Mouse (Mus musculus): ENCODE measurements around the gene Ngfr. TPM values are rescaled to one million over a fixed set of nuclear protein-coding genes. Genes with fewer than 3 reads are reported as not detected.
A peak's percentile ranks its signal among the peaks of the same experiment; 100 is the strongest.

Gene Ngfr
- polyA plus RNA-seq, 1 experiment from 2014 or later = 17.2 TPM

- Histone ChIP-seq H3K9me3 (no peaks in the 10 kb centered on the region), H3K4me3 (replicated peaks) (no peak overlapping the region), H3K9ac (replicated peaks) (no peak overlapping the region), H3K27ac (no peak overlapping the region), H3K36me3 (no peaks in the 10 kb centered on the region), H3K4me1 (replicated peaks) (no peaks in the 10 kb centered on the region), H3K4me2 (replicated peaks) (no peak overlapping the region), H3K27me3 (0 out of 2 replicates have a peak, but pooled peaks cover under 1% of the 10 kb centered on the region)
- WGBS = 83% methylated on average over 3 of the region's 3 CpGs
- no peak for ATAC-seq
Measured at GRCm38 (mm10) chr11:95528231-95528630, 59.3 kb downstream of the Ngfr start.

GRCm38 (mm10) chr11:95527307-95527706, 60.2 kb downstream of the Ngfr start:
- WGBS = 91% methylated on average over 8 of the region's 8 CpGs
- no peaks in the 10 kb centered on the region for H3K27me3 ChIP-seq
- H3K9ac ChIP-seq (replicated peaks) = no peak overlapping the region
- no peak overlapping the region for H3K4me2 ChIP-seq (replicated peaks)
- no peaks in the 10 kb centered on the region for H3K9me3 ChIP-seq
- no peaks in the 10 kb centered on the region for H3K4me1 ChIP-seq (replicated peaks)
- no peaks in the 10 kb centered on the region for H3K36me3 ChIP-seq
- no peak overlapping the region for H3K4me3 ChIP-seq (replicated peaks)
- H3K27ac ChIP-seq = no peak overlapping the region
- no peak for ATAC-seq

- under 1% methylated on average over 13 of the region's 13 CpGs for WGBS
- H3K36me3 ChIP-seq = no peaks in the 10 kb centered on the region
- peaks cover 21% of the 10 kb centered on the region for H3K4me1 ChIP-seq (replicated peaks)
- H3K27ac ChIP-seq = no peak overlapping the region
- H3K4me3 ChIP-seq (replicated peaks) = peak overlapping the region; percentile 19; the same call in 1 of the 2 replicates
- H3K27me3 ChIP-seq = peaks cover 11% of the 10 kb centered on the region; the same call in 1 of the 2 replicates
- H3K4me2 ChIP-seq (replicated peaks) = peak overlapping the region; percentile 44
- ATAC-seq = peak; percentile 41
- peak overlapping the region; percentile 20; the same call in 1 of the 2 replicates for H3K9ac ChIP-seq (replicated peaks)
- H3K9me3 ChIP-seq = no peaks in the 10 kb centered on the region
Measured at GRCm38 (mm10) chr11:95521563-95521962, 66.0 kb downstream of the Ngfr start.

GRCm38 (mm10) chr11:95520456-95521072, 67.0 kb downstream of the Ngfr start:
- H3K27ac ChIP-seq = peak overlapping the region; percentile 58
- H3K36me3 ChIP-seq = no peaks in the 10 kb centered on the region
- H3K9ac ChIP-seq (replicated peaks) = peak overlapping the region; percentile 51; the same call in 1 of the 2 replicates
- ATAC-seq = peak; percentile 72
- peaks cover 18% of the 10 kb centered on the region for H3K27me3 ChIP-seq
- no peaks in the 10 kb centered on the region for H3K9me3 ChIP-seq
- H3K4me2 ChIP-seq (replicated peaks) = peak overlapping the region; percentile 42
- 5% methylated on average over 27 of the region's 27 CpGs for WGBS
- H3K4me3 ChIP-seq (replicated peaks) = peak overlapping the region; percentile 19
- peaks cover 31% of the 10 kb centered on the region for H3K4me1 ChIP-seq (replicated peaks)

GRCm38 (mm10) chr11:95519996-95520395, 67.5 kb downstream of the Ngfr start:
- 50% methylated on average over 3 of the region's 3 CpGs for WGBS
- Histone ChIP-seq H3K27me3 (peaks cover 24% of the 10 kb centered on the region), H3K4me1 (replicated peaks) (peaks cover 37% of the 10 kb centered on the region), H3K9me3 (no peaks in the 10 kb centered on the region), H3K4me3 (replicated peaks) (no peak overlapping the region), H3K4me2 (replicated peaks) (no peak overlapping the region), H3K36me3 (no peaks in the 10 kb centered on the region), H3K9ac (replicated peaks) (no peak overlapping the region; the same call in 1 of the 2 replicates), H3K27ac (no peak overlapping the region)
- no peak for ATAC-seq

GRCm38 (mm10) chr11:95519299-95519698, 68.2 kb downstream of the Ngfr start:
- 64% methylated on average over 10 of the region's 10 CpGs for WGBS
- Histone ChIP-seq H3K4me2 (replicated peaks) (no peak overlapping the region), H3K27me3 (peaks cover 31% of the 10 kb centered on the region), H3K4me3 (replicated peaks) (no peak overlapping the region), H3K27ac (no peak overlapping the region), H3K9me3 (no peaks in the 10 kb centered on the region), H3K9ac (replicated peaks) (no peak overlapping the region), H3K36me3 (no peaks in the 10 kb centered on the region), H3K4me1 (replicated peaks) (peaks cover 44% of the 10 kb centered on the region)
- ATAC-seq = no peak

Other genes starting within 250 kb of the Ngfr start
- 149 and 151 TPM in 2 replicates for gene Slc35b1, start 203.0 kb downstream of the Ngfr start, polyA plus RNA-seq (2015; fragmentation: Nextera tagmentation; extraction: Ambion mirVana)
- gene Spop, start 173.7 kb downstream of the Ngfr start, polyA plus RNA-seq (2015; fragmentation: Nextera tagmentation; extraction: Ambion mirVana) = 199 and 202 TPM in 2 replicates
- 1.2 and 1.9 TPM in 2 replicates for gene Nxph3, start 73.2 kb downstream of the Ngfr start, polyA plus RNA-seq (2015; fragmentation: Nextera tagmentation; extraction: Ambion mirVana)
- 168 and 179 TPM in 2 replicates for gene Phb, start 79.2 kb upstream of the Ngfr start, polyA plus RNA-seq (2015; fragmentation: Nextera tagmentation; extraction: Ambion mirVana)
- gene Zfp652, start 124.9 kb upstream of the Ngfr start, polyA plus RNA-seq (2015; fragmentation: Nextera tagmentation; extraction: Ambion mirVana) = 29.0 and 32.1 TPM in 2 replicates
- 1.5 and 2.0 TPM in 2 replicates for gene B130006D01Rik, start 135.9 kb upstream of the Ngfr start, polyA plus RNA-seq (2015; fragmentation: Nextera tagmentation; extraction: Ambion mirVana)
- gene Phospho1, start 236.8 kb upstream of the Ngfr start, polyA plus RNA-seq (2015; fragmentation: Nextera tagmentation; extraction: Ambion mirVana) = not detected in 2 replicates
- 2.7 and 3.8 TPM in 2 replicates for gene Gngt2, start 249.5 kb upstream of the Ngfr start, polyA plus RNA-seq (2015; fragmentation: Nextera tagmentation; extraction: Ambion mirVana)